Mouse (Mus musculus) midbrain, embryonic 13.5 days (tissue): ENCODE results near the gene Banp. TPM values are rescaled to one million over a fixed set of nuclear protein-coding genes. Genes with fewer than 3 reads are reported as not detected.

Source experiments
- ATAC-seq: fragments of 200-750 bp; cut with Nextera tagmentation; 2 replicates; pipeline ENCODE4 v1.8.0; 2017; ENCODE audit warnings: mild to moderate bottlenecking, moderate TSS enrichment, moderate library complexity
- H3K27ac ChIP-seq: fragments of 300-500 bp; sonication (generic); 2 replicates; pipeline ENCODE4 v1.5.1; 2015; ENCODE audit warnings: inconsistent platforms, mild to moderate bottlenecking, moderate library complexity
- H3K27me3 ChIP-seq: fragments of 300-500 bp; sonication (generic); 2 replicates; pipeline ENCODE4 v1.6.1; 2015; ENCODE audit warnings: mild to moderate bottlenecking, inconsistent platforms
- H3K36me3 ChIP-seq: fragments of 300-500 bp; sonication (generic); 2 replicates; pipeline ENCODE4 v1.6.1; 2015; ENCODE audit warnings: mild to moderate bottlenecking, inconsistent platforms
- H3K4me1 ChIP-seq: fragments of 300-500 bp; sonication (generic); replicated peaks from 2 replicates; pipeline ENCODE4 v1.6.1; 2015; ENCODE audit warnings: inconsistent platforms
- H3K4me2 ChIP-seq: fragments of 300-500 bp; sonication (generic); replicated peaks from 2 replicates; pipeline ENCODE4 v1.6.1; 2015; ENCODE audit warnings: moderate library complexity, mild to moderate bottlenecking, inconsistent platforms
- H3K4me3 ChIP-seq: fragments of 300-500 bp; sonication (generic); replicated peaks from 2 replicates; pipeline ENCODE4 v1.5.1; 2015; ENCODE audit warnings: mild to moderate bottlenecking, inconsistent platforms
- H3K9ac ChIP-seq: fragments of 300-500 bp; sonication (generic); replicated peaks from 2 replicates; pipeline ENCODE4 v1.6.1; 2015; ENCODE audit warnings: mild to moderate bottlenecking, inconsistent platforms
- H3K9me3 ChIP-seq: fragments of 300-500 bp; sonication (generic); 2 replicates; pipeline ENCODE4 v1.6.1; 2016; ENCODE audit warnings: mild to moderate bottlenecking, inconsistent platforms
- WGBS: fragments of 180-500 bp; shearing (Covaris S2); methylation state at CpG from one replicate; pipeline ENCODE4 v1.1.7; 2015; 5-methylcytosine and 5-hydroxymethylcytosine counted together
- polyA plus RNA-seq: library from polyadenylated mRNA; unstranded; fragments of >200 nt; fragmentation: Nextera tagmentation; extraction: Ambion mirVana; gene quantifications from 2 replicates; pipeline ENCODE4 v1.2.1, GENCODE M21; 2015

Gene Banp
- polyA plus RNA-seq, 1 experiment from 2014 or later, result 62.4 TPM

DNA sequence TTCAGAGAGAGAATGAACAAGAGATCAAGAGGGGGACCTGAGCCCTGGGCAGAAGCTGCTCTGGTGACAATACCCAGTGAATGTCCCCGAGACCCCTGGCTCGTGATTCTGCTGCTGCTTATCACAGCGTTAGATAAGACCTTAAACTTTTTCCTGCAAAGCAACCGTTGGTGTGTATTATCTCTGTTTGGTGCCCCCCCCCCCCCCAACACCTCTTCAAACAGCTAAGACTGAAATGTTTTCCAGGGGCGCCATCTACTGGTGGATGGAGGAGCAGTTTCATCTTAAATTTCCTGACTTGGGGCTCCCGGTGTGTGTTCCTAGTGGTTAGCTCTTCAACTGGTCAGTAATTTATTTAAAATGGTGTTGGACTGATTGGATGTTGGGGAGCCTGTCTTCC is 39.9 kb upstream of the Banp start:
- no peak overlapping the region for H3K9ac ChIP-seq
- peaks cover 31% of the 10 kb centered on the region for H3K4me1 ChIP-seq
- no peak overlapping the region for H3K27ac ChIP-seq
- 10% methylated on average over 6 of the region's 6 CpGs for WGBS
- H3K4me3 ChIP-seq, result no peak overlapping the region
- H3K4me2 ChIP-seq, result no peak overlapping the region
- H3K9me3 ChIP-seq, result no peaks in the 10 kb centered on the region
- H3K36me3 ChIP-seq, result no peaks in the 10 kb centered on the region
- no peak for ATAC-seq
- peaks cover 16% of the 10 kb centered on the region for H3K27me3 ChIP-seq

DNA sequence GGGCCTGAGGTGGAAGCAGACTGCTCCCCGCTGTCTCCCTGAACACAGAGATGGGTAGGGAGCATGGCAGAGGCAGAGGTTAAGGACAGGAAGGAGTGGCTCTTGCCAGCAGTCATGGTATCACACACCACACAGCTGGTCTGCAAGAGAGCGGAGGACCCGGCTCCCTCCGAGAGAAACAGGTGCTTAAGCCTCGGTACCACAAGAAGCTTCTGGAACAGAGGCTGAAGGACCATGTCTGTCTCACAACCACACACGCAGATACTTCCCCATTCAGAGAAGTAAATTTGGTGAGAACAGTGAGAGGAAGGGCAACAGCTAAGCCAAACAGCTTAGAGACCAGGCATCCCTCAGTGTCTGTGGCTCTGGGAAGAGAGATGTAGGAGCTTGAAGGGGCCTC is 38.1 kb upstream of the Banp start:
- peaks cover 13% of the 10 kb centered on the region for H3K4me1 ChIP-seq
- peaks cover 12% of the 10 kb centered on the region for H3K27me3 ChIP-seq
- no peak overlapping the region for H3K9ac ChIP-seq
- no peak overlapping the region for H3K4me3 ChIP-seq
- no peaks in the 10 kb centered on the region for H3K9me3 ChIP-seq
- 0 out of 2 replicates have a peak overlapping the region, but pooled peaks have one; percentile 19 for H3K27ac ChIP-seq
- WGBS, result 87% methylated on average over 6 of the region's 6 CpGs
- no peak for ATAC-seq
- no peaks in the 10 kb centered on the region for H3K36me3 ChIP-seq
- H3K4me2 ChIP-seq, result no peak overlapping the region

DNA sequence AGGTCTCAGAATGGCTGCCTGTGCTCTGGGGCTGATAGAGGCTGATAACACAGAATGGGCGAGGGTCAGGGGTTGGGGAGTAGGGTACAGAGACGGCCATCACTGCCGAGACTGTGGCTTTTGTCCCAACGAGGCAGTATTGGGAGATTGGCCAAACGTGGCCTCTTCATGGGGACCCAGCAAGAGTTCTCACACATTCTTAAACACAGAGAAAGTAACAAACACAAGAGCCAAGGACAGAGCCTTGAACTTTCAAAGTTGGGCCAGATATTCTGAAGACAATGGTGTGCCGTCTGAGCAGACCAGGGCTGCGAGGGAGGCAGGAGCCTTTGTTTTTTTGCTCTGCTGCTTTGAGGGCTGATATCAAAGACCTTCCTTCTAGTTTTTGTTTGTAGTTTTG is 37.6 kb upstream of the Banp start:
- Histone ChIP-seq H3K9me3 (no peaks in the 10 kb centered on the region), H3K4me1 (peaks cover 8% of the 10 kb centered on the region), H3K27ac (peak overlapping the region; percentile 19; the same call in 1 of the 2 replicates), H3K27me3 (peaks cover 12% of the 10 kb centered on the region), H3K4me2 (no peak overlapping the region), H3K36me3 (no peaks in the 10 kb centered on the region), H3K4me3 (no peak overlapping the region), H3K9ac (no peak overlapping the region)
- WGBS, result 64% methylated on average over 7 of the region's 7 CpGs
- ATAC-seq, result no peak

DNA sequence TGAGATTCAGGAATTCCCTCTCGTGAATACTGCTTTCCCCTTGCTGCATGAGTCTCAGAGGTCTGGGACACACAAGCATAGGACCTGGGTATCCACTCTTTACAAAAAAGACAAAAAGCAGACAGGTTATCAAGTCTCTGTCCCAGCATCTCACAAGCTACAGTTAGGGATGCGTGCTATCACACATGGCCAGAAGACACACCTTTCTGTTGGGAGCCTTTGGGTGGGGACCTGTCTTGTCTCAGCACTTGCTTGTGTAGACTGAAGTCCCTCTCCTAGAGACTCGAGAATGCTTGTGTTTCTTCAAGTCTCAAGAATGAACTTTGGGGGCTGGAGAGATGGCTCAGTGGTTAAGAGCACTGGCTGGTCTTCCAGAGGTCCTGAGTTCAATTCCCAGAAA is 36.7 kb upstream of the Banp start:
- Histone ChIP-seq H3K27me3 (peaks cover 12% of the 10 kb centered on the region), H3K27ac (no peak overlapping the region), H3K4me3 (no peak overlapping the region), H3K9ac (no peak overlapping the region), H3K4me1 (peaks cover 6% of the 10 kb centered on the region), H3K4me2 (no peak overlapping the region), H3K36me3 (no peaks in the 10 kb centered on the region), H3K9me3 (no peaks in the 10 kb centered on the region)
- 75% methylated on average over 3 of the region's 3 CpGs for WGBS
- no peak for ATAC-seq

DNA sequence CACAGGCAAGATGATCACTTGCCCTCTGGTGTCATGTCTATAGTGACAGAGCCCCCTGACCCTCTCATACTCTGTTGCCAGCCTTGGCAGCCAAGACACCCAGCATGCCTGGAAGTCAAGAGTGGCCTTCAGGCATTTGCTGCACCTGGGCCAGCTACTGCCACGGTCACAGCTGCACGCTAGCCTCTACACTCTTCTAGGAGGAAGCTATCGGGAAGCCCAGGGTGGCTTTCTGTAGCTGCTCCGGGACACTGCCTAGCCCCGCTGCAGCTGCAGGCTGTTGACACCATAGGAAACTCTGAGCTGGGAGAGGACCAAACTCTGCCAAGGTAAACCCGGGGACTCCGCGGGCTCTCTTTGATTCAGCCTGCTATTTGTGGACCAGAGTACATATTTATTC is 36.2 kb upstream of the Banp start:
- Histone ChIP-seq H3K4me1 (peaks cover under 1% of the 10 kb centered on the region; the same call in 1 of the 2 replicates), H3K36me3 (no peaks in the 10 kb centered on the region), H3K27ac (no peak overlapping the region), H3K9ac (no peak overlapping the region), H3K4me2 (no peak overlapping the region), H3K9me3 (no peaks in the 10 kb centered on the region), H3K4me3 (no peak overlapping the region), H3K27me3 (peaks cover 10% of the 10 kb centered on the region)
- ATAC-seq, result no peak
- 83% methylated on average over 8 of the region's 8 CpGs for WGBS

GRCm38 (mm10) chr8:121919158-121919557 is 30.4 kb upstream of the Banp start:
- Histone ChIP-seq H3K36me3 (no peaks in the 10 kb centered on the region), H3K27me3 (no peaks in the 10 kb centered on the region), H3K4me1 (peaks cover 8% of the 10 kb centered on the region; the same call in 1 of the 2 replicates), H3K9ac (no peak overlapping the region), H3K4me3 (no peak overlapping the region), H3K27ac (no peak overlapping the region; the same call in 1 of the 2 replicates), H3K9me3 (no peaks in the 10 kb centered on the region), H3K4me2 (no peak overlapping the region)
- WGBS, result 86% methylated on average over 4 of the region's 4 CpGs
- no peak for ATAC-seq

DNA sequence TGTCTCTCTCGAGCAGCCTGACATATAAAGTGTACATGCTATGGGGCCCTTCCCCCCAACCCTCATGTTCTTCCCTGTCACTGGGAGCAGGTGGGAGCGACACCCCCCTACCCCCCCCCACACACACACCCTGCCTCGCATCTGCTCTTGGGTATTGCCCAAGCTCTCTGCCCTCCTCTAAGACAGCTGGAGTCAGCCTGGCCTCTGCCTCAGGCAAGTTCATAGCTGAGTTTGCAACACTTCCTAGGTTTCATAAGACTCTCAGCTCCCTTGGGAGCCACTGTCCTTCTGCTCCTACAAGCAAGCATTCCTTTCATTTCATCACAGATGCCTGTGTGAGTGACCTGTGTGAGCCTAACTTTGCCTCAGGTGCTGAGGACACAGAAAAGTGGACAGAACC is 29.8 kb upstream of the Banp start:
- Histone ChIP-seq H3K4me2 (no peak overlapping the region), H3K4me1 (peaks cover 8% of the 10 kb centered on the region; the same call in 1 of the 2 replicates), H3K4me3 (no peak overlapping the region), H3K27ac (no peak overlapping the region), H3K9me3 (no peaks in the 10 kb centered on the region), H3K27me3 (no peaks in the 10 kb centered on the region), H3K9ac (no peak overlapping the region), H3K36me3 (no peaks in the 10 kb centered on the region)
- ATAC-seq, result no peak
- WGBS, result 55% methylated on average over 3 of the region's 3 CpGs

DNA sequence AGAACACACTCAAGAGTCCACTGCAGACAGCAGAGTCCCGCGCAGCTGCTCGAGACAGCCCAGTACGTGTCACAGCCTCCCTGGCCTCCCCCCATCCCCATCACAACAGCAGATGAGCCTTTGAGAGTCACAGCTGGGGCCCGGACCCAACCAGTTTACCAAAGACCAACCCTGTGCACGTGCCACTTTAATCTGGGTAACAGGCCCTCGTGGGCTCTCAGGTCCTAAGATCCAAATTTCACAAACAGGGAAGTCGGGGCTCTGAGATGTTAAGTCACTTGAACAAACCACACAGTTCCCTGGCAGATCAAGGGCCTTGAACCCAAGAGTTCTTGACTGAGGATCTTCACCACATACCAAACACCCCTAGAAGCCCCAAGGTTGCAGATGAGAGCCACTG is 28.0 kb upstream of the Banp start:
- Histone ChIP-seq H3K36me3 (no peaks in the 10 kb centered on the region), H3K27ac (peak overlapping the region; percentile 30; the same call in 1 of the 2 replicates), H3K9me3 (no peaks in the 10 kb centered on the region), H3K9ac (no peak overlapping the region), H3K4me1 (peaks cover 8% of the 10 kb centered on the region; the same call in 1 of the 2 replicates), H3K27me3 (no peaks in the 10 kb centered on the region), H3K4me3 (no peak overlapping the region), H3K4me2 (no peak overlapping the region)
- ATAC-seq, result no peak
- 74% methylated on average over 8 of the region's 8 CpGs for WGBS

- Histone ChIP-seq H3K27me3 (no peaks in the 10 kb centered on the region), H3K4me2 (no peak overlapping the region), H3K9ac (no peak overlapping the region), H3K4me1 (peaks cover 8% of the 10 kb centered on the region; the same call in 1 of the 2 replicates), H3K9me3 (no peaks in the 10 kb centered on the region), H3K27ac (0 out of 2 replicates have a peak overlapping the region, but pooled peaks have one; percentile 30), H3K4me3 (no peak overlapping the region), H3K36me3 (no peaks in the 10 kb centered on the region)
- WGBS, result 79% methylated on average over 8 of the region's 8 CpGs
- ATAC-seq, result 0 out of 2 replicates have a peak, but pooled peaks have one; percentile 46
Measured at GRCm38 (mm10) chr8:121922101-121922500, 27.4 kb upstream of the Banp start.

GRCm38 (mm10) chr8:121924681-121925080 is 24.9 kb upstream of the Banp start:
- Histone ChIP-seq H3K36me3 (no peaks in the 10 kb centered on the region), H3K9me3 (no peaks in the 10 kb centered on the region), H3K27ac (no peak overlapping the region), H3K4me2 (no peak overlapping the region), H3K4me3 (no peak overlapping the region), H3K4me1 (peaks cover 4% of the 10 kb centered on the region; the same call in 1 of the 2 replicates), H3K9ac (no peak overlapping the region), H3K27me3 (no peaks in the 10 kb centered on the region)
- WGBS, result 92% methylated on average over 5 of the region's 5 CpGs
- no peak for ATAC-seq

- no peak overlapping the region for H3K4me3 ChIP-seq
- no peaks in the 10 kb centered on the region for H3K27me3 ChIP-seq
- no peaks in the 10 kb centered on the region for H3K4me1 ChIP-seq
- no peaks in the 10 kb centered on the region for H3K36me3 ChIP-seq
- no peaks in the 10 kb centered on the region for H3K9me3 ChIP-seq
- 30% methylated on average over 10 of the region's 10 CpGs for WGBS
- ATAC-seq, result peak; percentile 24
- no peak overlapping the region for H3K4me2 ChIP-seq
- no peak overlapping the region for H3K27ac ChIP-seq
- H3K9ac ChIP-seq, result no peak overlapping the region
Measured at GRCm38 (mm10) chr8:121925624-121926023, 23.9 kb upstream of the Banp start.

DNA sequence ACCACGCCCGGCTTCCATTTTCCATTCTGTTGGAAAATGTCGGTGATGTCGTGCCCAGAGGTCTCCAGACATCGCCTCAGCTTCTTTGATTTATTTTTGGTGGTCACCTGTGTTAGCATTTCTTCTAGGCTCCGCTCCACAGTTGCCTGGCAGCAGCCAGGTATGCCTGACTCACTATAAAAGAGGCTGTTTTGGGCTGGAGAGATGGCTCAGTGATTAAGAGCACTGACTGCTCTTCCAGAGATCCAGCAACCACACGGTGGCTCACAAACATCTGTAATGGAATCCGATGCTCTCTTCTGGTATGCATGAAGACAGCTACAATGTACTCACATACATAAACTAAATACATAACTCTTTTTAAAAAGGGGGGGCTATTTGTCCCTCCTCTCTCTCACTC is 23.3 kb upstream of the Banp start:
- H3K36me3 ChIP-seq, result no peaks in the 10 kb centered on the region
- 69% methylated on average over 8 of the region's 8 CpGs for WGBS
- H3K9me3 ChIP-seq, result no peaks in the 10 kb centered on the region

DNA sequence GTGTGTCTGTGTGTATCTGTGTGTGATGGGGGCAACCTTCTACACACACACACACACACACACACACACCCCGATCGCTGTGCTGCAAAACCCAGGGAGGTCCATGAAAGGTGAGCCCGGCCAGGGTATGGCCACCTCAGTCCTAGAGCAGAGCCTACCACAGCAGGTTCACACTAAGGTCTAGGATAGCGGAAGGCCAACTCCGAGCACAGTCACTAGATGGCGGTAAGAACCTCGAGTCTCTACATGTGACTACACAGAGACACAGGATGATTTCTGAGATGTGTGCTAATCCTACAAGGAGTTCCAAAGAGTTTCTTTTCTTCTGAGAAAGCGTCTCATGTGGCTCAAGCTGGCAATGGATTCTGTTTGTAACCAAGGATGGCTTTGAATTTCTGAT is 22.2 kb upstream of the Banp start:
- no peaks in the 10 kb centered on the region; the same call in 1 of the 2 replicates for H3K4me1 ChIP-seq
- H3K27ac ChIP-seq, result no peak overlapping the region
- ATAC-seq, result peak; percentile 51; the same call in 1 of the 2 replicates
- no peaks in the 10 kb centered on the region for H3K36me3 ChIP-seq
- H3K9me3 ChIP-seq, result no peaks in the 10 kb centered on the region
- H3K27me3 ChIP-seq, result no peaks in the 10 kb centered on the region
- 48% methylated on average over 8 of the region's 8 CpGs for WGBS
- H3K4me3 ChIP-seq, result no peak overlapping the region
- H3K9ac ChIP-seq, result no peak overlapping the region
- H3K4me2 ChIP-seq, result no peak overlapping the region

More for the DNA sequence above, 23.3 kb upstream of the Banp start:
- Histone ChIP-seq H3K4me1 (no peaks in the 10 kb centered on the region), H3K4me3 (no peak overlapping the region), H3K9ac (no peak overlapping the region), H3K27me3 (no peaks in the 10 kb centered on the region), H3K27ac (no peak overlapping the region), H3K4me2 (no peak overlapping the region)
- ATAC-seq, result no peak
